Mouse (Mus musculus) heart, adult 2 months (tissue): ENCODE results near the gene Fbxl22.

ENCODE experiments used
- EP300 ChIP-seq: fragments of 200-500 bp; IDR thresholded peaks from 2 replicates; pipeline ENCODE4 v1.6.1; 2011; ENCODE audit warnings: low read depth, low read length, control low read depth; ENCODE audit not compliant: insufficient read depth
- POLR2A ChIP-seq: fragments of 200-500 bp; IDR thresholded peaks from 2 replicates; pipeline ENCODE4 v1.6.1; 2011; ENCODE audit warnings: mild to moderate bottlenecking, low read depth, low read length, control low read depth; ENCODE audit not compliant: insufficient read depth

- TF ChIP-seq POLR2A (no peak), EP300 (no peak)
Observed at GRCm38 (mm10) chr9:66508890-66509399, 5.4 kb downstream of the Fbxl22 start.
